12 mouse cellular contexts compared by ENCODE assay signal in the genomic region with DNA sequence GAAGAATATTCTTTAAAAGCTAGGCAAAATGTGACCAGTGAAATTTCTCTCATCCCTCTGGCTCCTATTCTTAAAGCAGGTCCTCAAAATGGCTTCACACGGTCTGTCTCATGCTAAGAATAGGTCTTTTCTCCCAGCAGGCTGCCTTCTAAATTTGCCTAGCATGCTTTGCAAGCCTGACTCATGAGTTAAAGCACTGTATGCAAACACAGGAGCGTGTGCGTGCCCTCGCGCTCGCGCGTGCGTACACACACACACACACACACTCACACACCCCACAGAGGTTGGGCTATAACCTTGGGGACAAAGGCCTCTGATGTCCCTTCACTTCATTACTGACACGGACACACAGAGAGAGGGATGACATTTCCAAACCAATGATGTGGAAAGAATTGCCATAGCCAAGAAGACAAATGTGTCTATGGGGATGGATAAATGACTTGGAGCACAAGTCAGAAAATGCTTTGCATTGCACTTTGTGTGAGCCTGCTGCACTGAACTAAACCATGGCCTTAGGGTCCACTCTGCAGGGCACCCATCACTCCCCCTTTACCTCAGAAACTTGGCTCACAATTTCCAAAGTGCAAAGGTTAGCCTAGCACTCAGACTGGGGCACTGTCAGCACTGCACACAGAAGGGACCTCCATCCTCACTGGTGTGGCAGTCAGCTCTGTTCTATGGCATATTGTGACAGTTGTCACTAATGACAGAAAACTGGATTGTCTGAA.
DNase-seq lines count a peak whose midpoint lies in the region; ATAC-seq lines count a peak whose summit lies in the region.
"Had no signal": no experiment of that assay in that cellular context is flagged by ENCODE, and none has a peak within 500 bp of the region (broad histone marks: within the 10 kb centered on the region; RNA-seq: fewer than 3 reads in every experiment).

No protein-coding gene starts in this region.

- intact Hi-C loops in left cerebral cortex, postnatal 10 days (cut with DNase I) = no loop called here

- WGBS in forebrain, embryonic 13.5 days = 83% methylated on average over 10 of the region's 10 CpGs
- 86% methylated on average over 10 of the region's 10 CpGs for WGBS in forebrain, embryonic 15.5 days

- no peak overlapping the region for H3K4me3 ChIP-seq in forebrain, embryonic 13.5 days
- no peak overlapping the region for H3K4me3 ChIP-seq in forebrain, embryonic 15.5 days
- H3K4me3 ChIP-seq: heart, embryonic 10.5 days; limb, embryonic 13.5 days had no signal

- H3K9ac ChIP-seq in forebrain, embryonic 13.5 days = no peak overlapping the region
- no peak overlapping the region for H3K9ac ChIP-seq in forebrain, embryonic 15.5 days (replicated peaks)
- H3K9ac ChIP-seq: limb, embryonic 13.5 days had no signal

- no peaks in the 10 kb centered on the region for H3K36me3 ChIP-seq in forebrain, embryonic 13.5 days (ENCODE audit: poor library complexity, severe bottlenecking)
- H3K36me3 ChIP-seq in forebrain, embryonic 15.5 days = no peaks in the 10 kb centered on the region
- H3K36me3 ChIP-seq: heart, embryonic 10.5 days; limb, embryonic 13.5 days had no signal

- H3K4me2 ChIP-seq in forebrain, embryonic 13.5 days = no peak overlapping the region
- H3K4me2 ChIP-seq in forebrain, embryonic 15.5 days (replicated peaks) = no peak overlapping the region
- H3K4me2 ChIP-seq: limb, embryonic 13.5 days had no signal

- H3K27me3 ChIP-seq in forebrain, embryonic 13.5 days = no peaks in the 10 kb centered on the region
- no peaks in the 10 kb centered on the region for H3K27me3 ChIP-seq in forebrain, embryonic 15.5 days
- H3K27me3 ChIP-seq: limb, embryonic 13.5 days had no signal

- H3K9me3 ChIP-seq in forebrain, embryonic 13.5 days (replicated peaks) = no peaks in the 10 kb centered on the region
- no peaks in the 10 kb centered on the region for H3K9me3 ChIP-seq in forebrain, embryonic 15.5 days
- H3K9me3 ChIP-seq: heart, embryonic 10.5 days; limb, embryonic 13.5 days had no signal

- ATAC-seq in forebrain, embryonic 13.5 days = peak; percentile 68; the same call in 1 of the 2 replicates
- ATAC-seq in forebrain, embryonic 15.5 days (replicated peaks) = no peak

- peak; percentile 38 for DNase-seq in retina, postnatal 1 day
- no peak for DNase-seq in retina, embryonic 14.5 days (ENCODE audit: low spot score)
- peak; percentile 25 to 62 for DNase-seq in left cerebral cortex, postnatal 10 days (ENCODE audit: extremely low spot score in 1 of 2, low spot score in 2 of 2)
- DNase-seq in right cerebral cortex, postnatal 36 days (ENCODE audit: low spot score in 2 of 2) = peak; percentile 41 to 77
- no peak for DNase-seq in spleen, adult 18-20 months
- DNase-seq in adipocyte (ENCODE audit: low spot score) = no peak
- DNase-seq: thymus, postnatal 25 days had no signal

- no peak overlapping the region for H3K27ac ChIP-seq in forebrain, embryonic 13.5 days
- no peak overlapping the region for H3K27ac ChIP-seq in forebrain, embryonic 15.5 days (replicated peaks)
- H3K27ac ChIP-seq: heart, embryonic 10.5 days; limb, embryonic 13.5 days; macrophage had no signal

- H3K4me1 ChIP-seq in forebrain, embryonic 13.5 days = 0 out of 2 replicates have a peak, but pooled peaks cover 2% of the 10 kb centered on the region
- peaks cover 8% of the 10 kb centered on the region for H3K4me1 ChIP-seq in forebrain, embryonic 15.5 days
- H3K4me1 ChIP-seq: heart, embryonic 10.5 days; limb, embryonic 13.5 days had no signal

Comparison
In these comparisons a context has a peak if more than half of its experiments do, and no peak if none do; other contexts are left out.
1. DNase-seq: peak in retina, postnatal 1 day (single experiment), left cerebral cortex, postnatal 10 days (2 of 2) and right cerebral cortex, postnatal 36 days (2 of 2); none in retina, embryonic 14.5 days (single experiment), spleen, adult 18-20 months (0 of 2) and adipocyte (single experiment).